Mouse (Mus musculus) lung, embryonic 15.5 days (tissue): ENCODE data around the gene Vwc2l. TPM values are rescaled to one million over a fixed set of nuclear protein-coding genes. Genes with fewer than 3 reads are reported as not detected.

Experiments
- ATAC-seq: fragments of 200-750 bp; cut with Nextera tagmentation; 2 replicates; pipeline ENCODE4 v1.8.0; 2017; ENCODE audit warnings: moderate number of reproducible peaks, borderline replicate concordance; ENCODE audit not compliant: low FRiP score, low TSS enrichment; ENCODE audit errors: extremely low read depth
- H3K27ac ChIP-seq: fragments of 300-500 bp; sonication (generic); 2 replicates; pipeline ENCODE4 v1.5.1; 2015; ENCODE audit warnings: moderate library complexity, mild to moderate bottlenecking, inconsistent platforms
- H3K27me3 ChIP-seq: fragments of 300-500 bp; sonication (generic); 2 replicates; pipeline ENCODE4 v1.6.1; 2015; ENCODE audit warnings: inconsistent platforms
- H3K36me3 ChIP-seq: fragments of 300-500 bp; sonication (generic); 2 replicates; pipeline ENCODE4 v1.6.1; 2015; ENCODE audit warnings: inconsistent platforms
- H3K4me1 ChIP-seq: fragments of 300-500 bp; sonication (generic); 2 replicates; pipeline ENCODE4 v1.6.1; 2015; ENCODE audit warnings: inconsistent platforms
- H3K4me2 ChIP-seq: fragments of 300-500 bp; sonication (generic); 2 replicates; pipeline ENCODE4 v1.6.1; 2015; ENCODE audit warnings: inconsistent platforms, mild to moderate bottlenecking, moderate library complexity
- H3K4me3 ChIP-seq: fragments of 300-500 bp; sonication (generic); 2 replicates; pipeline ENCODE4 v1.5.1; 2015; ENCODE audit warnings: mild to moderate bottlenecking, inconsistent platforms
- H3K9ac ChIP-seq: fragments of 300-500 bp; sonication (generic); 2 replicates; pipeline ENCODE4 v1.6.1; 2015; ENCODE audit warnings: inconsistent platforms
- H3K9me3 ChIP-seq: fragments of 300-500 bp; sonication (generic); 2 replicates; pipeline ENCODE4 v1.6.1; 2016; ENCODE audit warnings: inconsistent platforms
- WGBS: fragments of 180-500 bp; shearing (Covaris S2); methylation state at CpG from one replicate; pipeline ENCODE4 v1.1.7; 2015; 5-methylcytosine and 5-hydroxymethylcytosine counted together
- polyA plus RNA-seq: library from polyadenylated mRNA; unstranded; fragments of >200 nt; fragmentation: Nextera tagmentation; extraction: Ambion mirVana; gene quantifications from 2 replicates; pipeline ENCODE4 v1.2.1, GENCODE M21; 2015

Gene Vwc2l
- 0.07 TPM in 1 of 2 replicates, not detected in the other for polyA plus RNA-seq

GRCm38 (mm10) chr1:70725655-70726066, at the start of gene Vwc2l:
Gene Vwc2l (plus strand): TSS chr1:70725715.
- H3K9me3 ChIP-seq, result no peaks in the 10 kb centered on the region
- ATAC-seq, result no peak
- WGBS, result 8% methylated on average over 13 of the region's 13 CpGs
- H3K27ac ChIP-seq, result no peak within 1 kb of the TSS
- H3K9ac ChIP-seq, result no peak within 1 kb of the TSS
- H3K36me3 ChIP-seq, result no peaks in the 10 kb centered on the region
- H3K4me3 ChIP-seq, result no peak within 1 kb of the TSS
- H3K4me2 ChIP-seq, result no peak within 1 kb of the TSS
- no peaks in the 10 kb centered on the region for H3K27me3 ChIP-seq
- no peaks in the 10 kb centered on the region for H3K4me1 ChIP-seq

DNA sequence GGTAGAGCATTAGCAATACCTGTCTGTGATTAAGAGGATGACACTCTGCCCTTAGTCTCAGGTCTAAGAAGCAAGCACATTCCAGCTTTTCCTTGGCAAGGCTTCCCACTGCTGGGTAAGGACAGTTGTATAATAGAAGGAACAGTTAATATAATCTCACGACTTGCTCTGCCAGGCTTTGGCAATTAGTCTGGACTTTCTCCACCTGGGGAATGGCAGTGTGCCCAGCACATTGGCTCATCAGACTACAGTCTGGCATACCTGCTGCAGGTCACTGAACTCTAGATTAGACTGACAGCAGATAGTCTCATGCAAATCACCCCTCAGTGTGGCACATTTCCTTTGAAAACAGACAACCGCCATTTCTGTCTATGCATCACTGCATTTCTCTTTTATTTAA, 33.0 kb upstream of the Vwc2l start:
- no peak overlapping the region for H3K4me2 ChIP-seq
- no peak overlapping the region for H3K9ac ChIP-seq
- no peaks in the 10 kb centered on the region for H3K9me3 ChIP-seq
- no peaks in the 10 kb centered on the region for H3K36me3 ChIP-seq
- WGBS, result 85% methylated on average over 2 of the region's 2 CpGs
- H3K27ac ChIP-seq, result no peak overlapping the region
- H3K27me3 ChIP-seq, result no peaks in the 10 kb centered on the region
- no peak overlapping the region for H3K4me3 ChIP-seq
- no peaks in the 10 kb centered on the region for H3K4me1 ChIP-seq
- ATAC-seq, result no peak

DNA sequence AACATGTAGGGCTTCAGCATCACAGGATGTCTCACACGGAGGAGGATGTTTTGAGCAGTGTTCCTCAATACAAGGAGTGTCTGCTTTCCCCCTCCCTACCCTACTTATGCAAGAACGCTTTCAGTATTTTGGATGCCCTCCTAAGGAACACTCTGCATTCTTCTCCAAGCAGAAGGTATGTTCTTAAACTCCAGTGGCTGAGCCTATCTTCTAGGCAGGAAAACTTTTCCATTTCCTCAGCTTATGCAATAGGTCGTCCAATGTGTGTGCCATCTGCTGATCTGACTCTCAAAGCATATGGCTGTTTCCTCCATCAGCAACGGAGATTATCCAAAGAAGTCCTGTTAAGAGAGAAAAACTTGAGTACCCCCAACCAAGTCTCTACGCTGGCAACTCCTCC, 25.2 kb upstream of the Vwc2l start:
- WGBS, result 80% methylated on average over 5 of the region's 5 CpGs
- ATAC-seq, result no peak
- H3K9me3 ChIP-seq, result no peaks in the 10 kb centered on the region

GRCm38 (mm10) chr1:70703934-70704333, 21.6 kb upstream of the Vwc2l start:
- Histone ChIP-seq H3K27me3 (no peaks in the 10 kb centered on the region), H3K4me1 (no peaks in the 10 kb centered on the region), H3K27ac (no peak overlapping the region), H3K9ac (no peak overlapping the region), H3K4me2 (no peak overlapping the region), H3K4me3 (no peak overlapping the region), H3K9me3 (no peaks in the 10 kb centered on the region), H3K36me3 (no peaks in the 10 kb centered on the region)
- WGBS, result 31% methylated on average over 3 of the region's 3 CpGs
- no peak for ATAC-seq

More for the DNA sequence above, 25.2 kb upstream of the Vwc2l start:
- Histone ChIP-seq H3K4me2 (no peak overlapping the region), H3K4me3 (no peak overlapping the region), H3K27ac (no peak overlapping the region), H3K9ac (no peak overlapping the region), H3K36me3 (no peaks in the 10 kb centered on the region), H3K4me1 (no peaks in the 10 kb centered on the region), H3K27me3 (no peaks in the 10 kb centered on the region)

DNA sequence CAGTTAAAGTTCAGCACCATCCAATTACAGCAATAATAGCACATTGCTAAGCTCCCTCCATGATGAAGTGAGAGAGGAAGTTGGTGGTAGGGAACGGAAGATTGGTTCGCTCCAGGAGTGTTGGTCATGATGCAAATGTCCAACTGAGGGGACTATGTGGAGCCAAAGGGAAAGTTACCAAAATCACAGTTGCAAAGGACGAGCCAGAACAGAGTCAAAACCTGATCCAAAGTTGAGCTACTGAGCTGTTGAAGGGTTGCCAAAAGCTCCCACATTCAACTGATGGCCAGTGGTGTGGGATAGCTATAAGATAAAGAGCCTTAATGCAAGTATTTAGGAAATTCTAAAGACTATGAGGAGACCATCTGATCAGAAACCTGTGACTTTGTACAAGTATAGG, 19.7 kb upstream of the Vwc2l start:
- no peak overlapping the region for H3K27ac ChIP-seq
- whole genome bisulfite sequencing, result 56% methylated on average over 3 of the region's 3 CpGs
- H3K27me3 ChIP-seq, result no peaks in the 10 kb centered on the region
- H3K36me3 ChIP-seq, result no peaks in the 10 kb centered on the region
- H3K4me1 ChIP-seq, result no peaks in the 10 kb centered on the region
- no peak overlapping the region for H3K9ac ChIP-seq
- ATAC-seq, result no peak
- H3K4me3 ChIP-seq, result no peak overlapping the region
- no peak overlapping the region for H3K4me2 ChIP-seq
- no peaks in the 10 kb centered on the region for H3K9me3 ChIP-seq

- Histone ChIP-seq H3K9ac (no peak overlapping the region), H3K4me2 (no peak overlapping the region), H3K36me3 (no peaks in the 10 kb centered on the region), H3K27ac (no peak overlapping the region), H3K4me3 (no peak overlapping the region), H3K4me1 (no peaks in the 10 kb centered on the region), H3K27me3 (no peaks in the 10 kb centered on the region), H3K9me3 (no peaks in the 10 kb centered on the region)
- WGBS, result 63% methylated on average over 5 of the region's 5 CpGs
- ATAC-seq, result no peak
Measured at GRCm38 (mm10) chr1:70725045-70725444, 470 bp upstream of the Vwc2l start.

GRCm38 (mm10) chr1:70787146-70787545, 61.6 kb downstream of the Vwc2l start:
- Histone ChIP-seq H3K9me3 (no peaks in the 10 kb centered on the region), H3K27ac (no peak overlapping the region), H3K4me2 (no peak overlapping the region), H3K36me3 (no peaks in the 10 kb centered on the region), H3K9ac (no peak overlapping the region), H3K4me1 (no peaks in the 10 kb centered on the region), H3K4me3 (no peak overlapping the region), H3K27me3 (no peaks in the 10 kb centered on the region)
- ATAC-seq, result no peak

DNA sequence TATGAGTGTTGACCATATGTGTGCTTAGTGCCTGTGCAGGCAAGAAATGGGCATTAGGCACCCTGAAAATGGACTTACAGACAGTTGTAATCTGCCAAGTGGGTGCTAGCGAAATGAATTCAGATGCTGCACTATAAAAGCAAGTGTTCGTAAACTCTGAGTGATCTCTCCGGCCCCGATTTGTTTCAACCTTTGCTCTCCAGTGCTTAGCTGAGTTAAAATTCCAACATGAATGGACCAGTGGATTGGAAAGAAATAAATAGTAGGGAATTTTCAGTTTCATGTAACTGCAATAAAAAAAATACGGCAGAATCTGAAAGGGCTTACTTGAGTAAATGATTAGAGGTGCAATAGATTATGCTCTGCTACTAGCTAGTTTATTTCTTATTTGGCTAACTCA, 66.1 kb downstream of the Vwc2l start:
- H3K4me1 ChIP-seq, result no peaks in the 10 kb centered on the region
- H3K9ac ChIP-seq, result no peak overlapping the region
- WGBS, result 77% methylated on average over 5 of the region's 5 CpGs
- H3K4me3 ChIP-seq, result no peak overlapping the region
- H3K36me3 ChIP-seq, result no peaks in the 10 kb centered on the region
- no peak overlapping the region for H3K4me2 ChIP-seq
- H3K27me3 ChIP-seq, result no peaks in the 10 kb centered on the region
- no peak for ATAC-seq
- H3K27ac ChIP-seq, result no peak overlapping the region
- H3K9me3 ChIP-seq, result no peaks in the 10 kb centered on the region

DNA sequence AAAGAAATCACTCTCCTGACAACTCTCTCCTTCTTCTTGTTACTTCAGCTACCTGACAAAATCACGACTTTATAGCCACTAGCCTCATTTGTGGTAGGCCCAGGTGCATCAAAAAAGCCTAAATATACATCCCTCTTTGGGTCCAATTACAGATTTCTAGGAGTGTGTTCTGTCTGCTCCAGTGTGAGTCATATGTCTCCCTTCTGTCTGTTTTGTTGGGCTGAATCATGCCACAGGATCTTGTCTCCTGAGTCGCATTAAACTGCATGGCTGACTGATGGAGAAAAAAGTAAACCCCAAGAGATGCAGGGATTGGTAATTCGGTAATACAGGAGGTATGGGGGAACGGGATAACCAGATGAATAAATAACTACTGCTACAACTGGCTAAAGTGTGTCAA, 69.6 kb downstream of the Vwc2l start:
- no peaks in the 10 kb centered on the region for H3K27me3 ChIP-seq
- ATAC-seq, result no peak
- no peak overlapping the region for H3K27ac ChIP-seq
- no peak overlapping the region for H3K4me3 ChIP-seq
- no peaks in the 10 kb centered on the region for H3K36me3 ChIP-seq
- 82% methylated on average over 4 of the region's 4 CpGs for WGBS
- no peak overlapping the region for H3K9ac ChIP-seq
- no peaks in the 10 kb centered on the region for H3K4me1 ChIP-seq
- no peak overlapping the region for H3K4me2 ChIP-seq
- H3K9me3 ChIP-seq, result no peaks in the 10 kb centered on the region

GRCm38 (mm10) chr1:70803401-70803800, 77.9 kb downstream of the Vwc2l start:
- no peaks in the 10 kb centered on the region for H3K36me3 ChIP-seq
- no peak overlapping the region for H3K4me3 ChIP-seq
- no peaks in the 10 kb centered on the region for H3K27me3 ChIP-seq
- no peak overlapping the region for H3K4me2 ChIP-seq
- ATAC-seq, result no peak
- H3K27ac ChIP-seq, result no peak overlapping the region
- no peaks in the 10 kb centered on the region for H3K9me3 ChIP-seq
- H3K9ac ChIP-seq, result no peak overlapping the region
- 45% methylated on average over 3 of the region's 3 CpGs for WGBS
- H3K4me1 ChIP-seq, result no peaks in the 10 kb centered on the region

GRCm38 (mm10) chr1:70823111-70823510, 97.6 kb downstream of the Vwc2l start:
- H3K27me3 ChIP-seq, result no peaks in the 10 kb centered on the region
- no peak for ATAC-seq
- 39% methylated on average over 2 of the region's 2 CpGs for WGBS
- H3K4me1 ChIP-seq, result no peaks in the 10 kb centered on the region
- H3K36me3 ChIP-seq, result no peaks in the 10 kb centered on the region
- no peak overlapping the region for H3K4me2 ChIP-seq
- H3K4me3 ChIP-seq, result no peak overlapping the region
- H3K9ac ChIP-seq, result no peak overlapping the region
- no peaks in the 10 kb centered on the region for H3K9me3 ChIP-seq
- no peak overlapping the region for H3K27ac ChIP-seq

GRCm38 (mm10) chr1:70833262-70833661, 107.7 kb downstream of the Vwc2l start:
- Histone ChIP-seq H3K4me1 (no peaks in the 10 kb centered on the region), H3K36me3 (no peaks in the 10 kb centered on the region), H3K27me3 (no peaks in the 10 kb centered on the region), H3K9me3 (no peaks in the 10 kb centered on the region), H3K4me3 (no peak overlapping the region), H3K9ac (no peak overlapping the region), H3K27ac (no peak overlapping the region), H3K4me2 (no peak overlapping the region)
- ATAC-seq, result no peak
- WGBS, result 81% methylated on average over 3 of the region's 3 CpGs

GRCm38 (mm10) chr1:70842222-70842621, 116.7 kb downstream of the Vwc2l start:
- H3K4me2 ChIP-seq, result no peak overlapping the region
- no peak overlapping the region for H3K4me3 ChIP-seq
- no peaks in the 10 kb centered on the region for H3K27me3 ChIP-seq
- no peak overlapping the region for H3K27ac ChIP-seq
- ATAC-seq, result no peak
- no peaks in the 10 kb centered on the region for H3K36me3 ChIP-seq
- no peak overlapping the region for H3K9ac ChIP-seq
- H3K9me3 ChIP-seq, result no peaks in the 10 kb centered on the region
- no peaks in the 10 kb centered on the region for H3K4me1 ChIP-seq
- WGBS, result 53% methylated on average over 7 of the region's 7 CpGs
